Mouse (Mus musculus): ENCODE measurements around the gene Cnn3. TPM values are rescaled to one million over a fixed set of nuclear protein-coding genes. Genes with fewer than 3 reads are reported as not detected.

Gene Cnn3
- polyA plus RNA-seq, 1 experiment from 2014 or later: 342 TPM

GRCm38 (mm10) chr3:121389860-121390530, 36.3 kb upstream of the Cnn3 start:
- ATAC-seq: peak; percentile 67
- 17% methylated on average over 17 of the region's 17 CpGs for WGBS
- no peak overlapping the region for H3K9ac ChIP-seq (replicated peaks; ENCODE audit: low read depth)
- no peaks in the 10 kb centered on the region for H3K9me3 ChIP-seq (ENCODE audit: low read length)
- H3K27ac ChIP-seq (ENCODE audit: low read length): no peak overlapping the region; the same call in 1 of the 2 replicates
- no peak for TF ChIP-seq CTCF (IDR thresholded peaks at IDR 0.05)
- TF ChIP-seq EP300 (IDR thresholded peaks at IDR 0.05): no peak
- H3K4me2 ChIP-seq (replicated peaks; ENCODE audit: low read depth, low read length): peak overlapping the region; percentile 35; the same call in 1 of the 2 replicates
- no peaks in the 10 kb centered on the region for H3K4me1 ChIP-seq (ENCODE audit: insufficient read depth, low read depth, low read length)
- no peaks in the 10 kb centered on the region for H3K27me3 ChIP-seq (replicated peaks; ENCODE audit: insufficient read depth, low read length)
- peak; percentile 39 for DNase-seq (ENCODE audit: low spot score)
- H3K36me3 ChIP-seq (ENCODE audit: insufficient read depth, low read length): no peaks in the 10 kb centered on the region
- H3K4me3 ChIP-seq (ENCODE audit: low read depth, low read length): 0 out of 2 replicates have a peak overlapping the region, but pooled peaks have one; percentile 5

- Histone ChIP-seq H3K4me1 (ENCODE audit: insufficient read depth, low read depth, low read length) (no peaks in the 10 kb centered on the region), H3K4me2 (replicated peaks; ENCODE audit: low read depth, low read length) (peak overlapping the region; percentile 35), H3K4me3 (ENCODE audit: low read depth, low read length) (no peak overlapping the region), H3K9me3 (ENCODE audit: low read length) (no peaks in the 10 kb centered on the region), H3K9ac (replicated peaks; ENCODE audit: low read depth) (no peak overlapping the region), H3K27me3 (replicated peaks; ENCODE audit: insufficient read depth, low read length) (no peaks in the 10 kb centered on the region), H3K27ac (ENCODE audit: low read length) (no peak overlapping the region), H3K36me3 (ENCODE audit: insufficient read depth, low read length) (no peaks in the 10 kb centered on the region)
- peak; percentile 21 for DNase-seq (ENCODE audit: low spot score)
- peak; percentile 57 for ATAC-seq
- TF ChIP-seq CTCF (IDR thresholded peaks at IDR 0.05) (no peak), EP300 (IDR thresholded peaks at IDR 0.05) (no peak)
- 30% methylated on average over 6 of the region's 7 CpGs for WGBS
Observed at GRCm38 (mm10) chr3:121390724-121391123, 35.6 kb upstream of the Cnn3 start.

- H3K9me3 ChIP-seq (ENCODE audit: low read length): no peaks in the 10 kb centered on the region
- H3K4me3 ChIP-seq (ENCODE audit: low read depth, low read length): no peak overlapping the region
- no peaks in the 10 kb centered on the region for H3K27me3 ChIP-seq (replicated peaks; ENCODE audit: insufficient read depth, low read length)
- H3K4me1 ChIP-seq (ENCODE audit: insufficient read depth, low read depth, low read length): no peaks in the 10 kb centered on the region
- H3K4me2 ChIP-seq (replicated peaks; ENCODE audit: low read depth, low read length): no peak overlapping the region
- WGBS: 67% methylated on average over 16 of the region's 16 CpGs
- no peak overlapping the region for H3K27ac ChIP-seq (ENCODE audit: low read length)
- DNase-seq (ENCODE audit: low spot score): peak; percentile 63
- peak; percentile 85 for ATAC-seq
- H3K36me3 ChIP-seq (ENCODE audit: insufficient read depth, low read length): no peaks in the 10 kb centered on the region
- TF ChIP-seq CTCF (IDR thresholded peaks at IDR 0.05) (no peak), EP300 (IDR thresholded peaks at IDR 0.05) (no peak)
- H3K9ac ChIP-seq (replicated peaks; ENCODE audit: low read depth): no peak overlapping the region
Observed at GRCm38 (mm10) chr3:121395588-121396295, 30.6 kb upstream of the Cnn3 start.

- Histone ChIP-seq H3K27ac (ENCODE audit: low read length) (no peak overlapping the region), H3K4me1 (ENCODE audit: insufficient read depth, low read depth, low read length) (no peaks in the 10 kb centered on the region), H3K9ac (replicated peaks; ENCODE audit: low read depth) (no peak overlapping the region), H3K9me3 (ENCODE audit: low read length) (no peaks in the 10 kb centered on the region), H3K4me2 (replicated peaks; ENCODE audit: low read depth, low read length) (no peak overlapping the region), H3K36me3 (ENCODE audit: insufficient read depth, low read length) (no peaks in the 10 kb centered on the region), H3K4me3 (ENCODE audit: low read depth, low read length) (no peak overlapping the region), H3K27me3 (replicated peaks; ENCODE audit: insufficient read depth, low read length) (no peaks in the 10 kb centered on the region)
- DNase-seq (ENCODE audit: low spot score): no peak
- TF ChIP-seq CTCF (IDR thresholded peaks at IDR 0.05): no peak
- no peak for TF ChIP-seq EP300 (IDR thresholded peaks at IDR 0.05)
- no peak for ATAC-seq
- WGBS: 65% methylated on average over 7 of the region's 7 CpGs
Observed at GRCm38 (mm10) chr3:121396561-121396960, 29.7 kb upstream of the Cnn3 start.

- Histone ChIP-seq H3K27ac (ENCODE audit: low read length) (no peak overlapping the region), H3K9me3 (ENCODE audit: low read length) (no peaks in the 10 kb centered on the region), H3K4me3 (ENCODE audit: low read depth, low read length) (no peak overlapping the region), H3K27me3 (replicated peaks; ENCODE audit: insufficient read depth, low read length) (no peaks in the 10 kb centered on the region), H3K9ac (replicated peaks; ENCODE audit: low read depth) (no peak overlapping the region), H3K4me1 (ENCODE audit: insufficient read depth, low read depth, low read length) (no peaks in the 10 kb centered on the region), H3K4me2 (replicated peaks; ENCODE audit: low read depth, low read length) (no peak overlapping the region), H3K36me3 (ENCODE audit: insufficient read depth, low read length) (no peaks in the 10 kb centered on the region)
- no peak for TF ChIP-seq CTCF (IDR thresholded peaks at IDR 0.05)
- no peak for TF ChIP-seq EP300 (IDR thresholded peaks at IDR 0.05)
- no peak for DNase-seq (ENCODE audit: low spot score)
- WGBS: 62% methylated on average over 6 of the region's 6 CpGs
- peak; percentile 46; the same call in 1 of the 2 replicates for ATAC-seq
Observed at GRCm38 (mm10) chr3:121397007-121397406, 29.3 kb upstream of the Cnn3 start.

- ATAC-seq (no peak), DNase-seq (ENCODE audit: low spot score) (no peak)
- Histone ChIP-seq H3K4me1 (ENCODE audit: insufficient read depth, low read depth, low read length) (no peaks in the 10 kb centered on the region), H3K27ac (ENCODE audit: low read length) (no peak overlapping the region), H3K27me3 (replicated peaks; ENCODE audit: insufficient read depth, low read length) (no peaks in the 10 kb centered on the region), H3K36me3 (ENCODE audit: insufficient read depth, low read length) (no peaks in the 10 kb centered on the region), H3K4me2 (replicated peaks; ENCODE audit: low read depth, low read length) (no peak overlapping the region), H3K9me3 (ENCODE audit: low read length) (no peaks in the 10 kb centered on the region), H3K4me3 (ENCODE audit: low read depth, low read length) (no peak overlapping the region), H3K9ac (replicated peaks; ENCODE audit: low read depth) (no peak overlapping the region)
- WGBS: 69% methylated on average over 4 of the region's 4 CpGs
- TF ChIP-seq CTCF (IDR thresholded peaks at IDR 0.05): no peak
- TF ChIP-seq EP300 (IDR thresholded peaks at IDR 0.05): no peak
Observed at GRCm38 (mm10) chr3:121401384-121401783, 24.9 kb upstream of the Cnn3 start.
